8 mouse cellular contexts compared by ENCODE assay signal in the genomic region with DNA sequence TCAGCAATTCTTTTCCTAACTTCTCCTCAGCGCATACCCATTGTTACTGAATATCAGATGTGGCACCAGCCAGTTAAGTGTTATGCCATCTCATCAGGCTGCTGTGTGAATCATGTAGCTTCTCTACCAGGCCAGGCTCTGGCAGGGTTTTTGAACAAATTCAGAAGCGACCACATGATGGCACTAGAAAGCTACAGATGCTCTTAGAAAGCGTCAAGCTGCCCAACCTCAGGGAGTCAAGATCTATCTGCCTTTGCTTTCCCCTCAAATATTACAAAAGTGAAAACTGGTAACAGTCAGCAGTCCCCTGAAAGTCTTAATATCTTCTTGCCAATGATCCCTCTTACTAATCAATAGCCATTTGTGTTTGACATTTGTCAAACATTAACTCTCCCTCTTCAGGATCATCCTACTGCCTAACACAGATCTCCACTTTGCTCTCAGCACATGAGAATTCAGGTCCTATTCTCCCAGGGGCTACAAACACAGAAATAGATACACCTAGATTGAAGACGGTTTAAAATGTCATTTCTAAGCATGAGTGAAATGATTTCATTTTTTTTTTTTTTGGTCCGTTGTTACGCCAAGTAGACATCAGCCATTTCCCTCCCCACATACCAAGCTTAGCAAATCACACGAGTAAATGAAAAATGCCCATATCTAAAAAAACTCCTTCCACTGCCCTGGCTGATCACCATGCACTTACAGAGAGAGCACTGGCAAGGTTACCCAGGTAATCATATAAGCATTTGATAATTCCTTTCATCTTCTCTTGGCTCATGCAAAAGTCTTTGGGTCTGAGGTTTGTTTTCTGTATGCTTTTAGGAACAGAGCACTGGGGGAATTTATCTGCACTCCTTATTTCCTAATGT.
DNase-seq lines count a peak whose midpoint lies in the region; ATAC-seq and TF ChIP-seq lines count a peak whose summit lies in the region.

No protein-coding gene starts in this region.

- TF ChIP-seq CTCF in CH12.LX (conservative IDR thresholded peaks at IDR 0.05 in 1 of 2, IDR thresholded peaks at IDR 0.05 in 1 of 2; ENCODE audit: low read depth in 2 of 2, low read length in 2 of 2) = peak; percentile 38 to 92; a peak in 3 of 4 replicates
- peak; percentile 86 for TF ChIP-seq CTCF in layer of hippocampus, adult 2 months (conservative IDR thresholded peaks at IDR 0.05)

- peak; percentile 86 for DNase-seq in CH12.LX (ENCODE audit: extremely low read depth)
- DNase-seq in adrenal gland, adult 2 months = peak; percentile 70
- peak; percentile 65 for DNase-seq in embryo, embryonic 9.5 days (ENCODE audit: extremely low spot score)
- peak; percentile 39 to 54 for DNase-seq in heart, postnatal 36 days
- peak; percentile 67 to 74 for DNase-seq in layer of hippocampus, adult 2 months (ENCODE audit: low spot score in 2 of 2)
- peak; percentile 13 to 40 for DNase-seq in lung, adult 18-20 months
- peak; percentile 14 to 38 for DNase-seq in thymus, postnatal 36 days

- no peak overlapping the region for H3K4me2 ChIP-seq in CH12.LX (ENCODE audit: insufficient read depth, low read depth, poor library complexity, severe bottlenecking)

- intact Hi-C loops in heart, postnatal 36 days (cut with DNase I) = loop anchor here (5.0 to 10.0 kb wide), 3 partner anchors 214 to 1901 kb away; a partner anchor contains a TSS

- in situ Hi-C loops in CH12.LX (cut with MboI; ENCODE audit: low pct_ligation_motif_present, low pct_unique_long_range_greater_than_20kb, low sequenced_read_pairs) = loop anchor here (25.0 kb wide), 1 partner anchor 399 kb away; no protein-coding TSS in a partner anchor

- no peak overlapping the region for H3K9ac ChIP-seq in CH12.LX (ENCODE audit: insufficient read depth, low read depth)

- H3K36me3 ChIP-seq in CH12.LX (replicated peaks in 1 of 2; ENCODE audit: control insufficient read depth in 1 of 2, insufficient read depth in 1 of 2, low read length in 1 of 2) = no peaks in the 10 kb centered on the region

- TF ChIP-seq POLR2A in CH12.LX (IDR thresholded peaks at IDR 0.05; ENCODE audit: low read depth, low read length) = no peak

- no peaks in the 10 kb centered on the region for H3K27me3 ChIP-seq in CH12.LX (replicated peaks)

- H3K79me2 ChIP-seq in CH12.LX (replicated peaks; ENCODE audit: control insufficient read depth, extremely low read depth, insufficient read depth, poor library complexity, severe bottlenecking) = no peaks in the 10 kb centered on the region

- peak; percentile 69 for ATAC-seq in neutrophil, adult 5-6 weeks (ENCODE audit: extremely low read depth, insufficient number of reproducible peaks, low FRiP score, poor library complexity, severe bottlenecking)

- peaks cover 0 to 41% of the 10 kb centered on the region in 2 experiments; a peak in 2 of 4 replicates for H3K4me1 ChIP-seq in CH12.LX (ENCODE audit: control insufficient read depth in 1 of 2, insufficient read depth in 2 of 2)

- TF ChIP-seq EP300 in CH12.LX (IDR thresholded peaks at IDR 0.05; ENCODE audit: low read length) = no peak

- TF ChIP-seq RAD21 in CH12.LX (IDR thresholded peaks at IDR 0.05; ENCODE audit: low read depth, low read length) = peak; percentile 98

- peaks cover 3% of the 10 kb centered on the region for H3K9me3 ChIP-seq in CH12.LX (replicated peaks; ENCODE audit: low read length)

- no peak overlapping the region for H3K27ac ChIP-seq in CH12.LX (ENCODE audit: insufficient read depth, low read depth)
- no peak overlapping the region for H3K27ac ChIP-seq in layer of hippocampus, adult 2 months

- dilution Hi-C loops in CH12.LX (cut with MboI; ENCODE audit: extremely low pct_ligation_motif_present, extremely low pct_unique_long_range_greater_than_20kb, low sequenced_read_pairs) = no loop called here

- no peak overlapping the region for H3K4me3 ChIP-seq in CH12.LX (replicated peaks in 1 of 3; ENCODE audit: low read depth in 2 of 3, low read length in 2 of 3, poor library complexity in 1 of 3)
- no peak overlapping the region for H3K4me3 ChIP-seq in layer of hippocampus, adult 2 months

TF ChIP-seq in CH12.LX, 34 proteins besides CTCF, POLR2A, EP300 and RAD21:
- TF ChIP-seq CHD1 (IDR thresholded peaks at IDR 0.05; ENCODE audit: low read depth, low read length) (no peak), HCFC1 (IDR thresholded peaks at IDR 0.05; ENCODE audit: low read depth, low read length) (no peak), IRF4 (IDR thresholded peaks at IDR 0.05; ENCODE audit: low read depth, low read length) (peak; percentile 49; the same call in 1 of the 2 replicates), GABPA (IDR thresholded peaks at IDR 0.05; ENCODE audit: insufficient replicate concordance, low read depth, low read length) (no peak), ZMIZ1 (IDR thresholded peaks at IDR 0.05; ENCODE audit: low read depth, low read length) (no peak), RCOR1 (conservative IDR thresholded peaks at IDR 0.05; ENCODE audit: low read depth, low read length) (no peak), SMC3 (IDR thresholded peaks at IDR 0.05; ENCODE audit: low read depth, low read length) (peak; percentile 91), USF1 (IDR thresholded peaks at IDR 0.05; ENCODE audit: low read depth, low read length) (no peak), UBTF (IDR thresholded peaks at IDR 0.05; ENCODE audit: low read depth, low read length) (no peak), MYC (IDR thresholded peaks at IDR 0.05; ENCODE audit: low read depth, low read length) (0 out of 2 replicates have a peak, but pooled peaks have one; percentile 20), ZC3H11A (IDR thresholded peaks at IDR 0.05; ENCODE audit: low read depth, low read length) (peak; percentile 92), POLR2AphosphoS2 (IDR thresholded peaks at IDR 0.05; ENCODE audit: low read depth, low read length) (no peak), MEF2A (IDR thresholded peaks at IDR 0.05; ENCODE audit: borderline replicate concordance, low read depth, low read length) (no peak), MAZ (IDR thresholded peaks at IDR 0.05; ENCODE audit: low read depth, low read length) (no peak), USF2 (conservative IDR thresholded peaks at IDR 0.05; ENCODE audit: low read depth, low read length) (no peak)

Comparison
In these comparisons a context has a peak if more than half of its experiments do, and no peak if none do; other contexts are left out.
1. DNase-seq: peak in every context shown above with its lines; median percentile 86 in CH12.LX; 70 in layer of hippocampus, adult 2 months; 70 in adrenal gland, adult 2 months; 65 in embryo, embryonic 9.5 days; 46 in heart, postnatal 36 days; 26 in lung, adult 18-20 months; 26 in thymus, postnatal 36 days.